Mouse (Mus musculus) telencephalon, adult 2 months (tissue): Measurements from ENCODE around the gene Tada3.
"Not testable (repeated sequence)": the region's sequence is repeated elsewhere in the genome, so short reads cannot be mapped to it uniquely, and the experiment has no call there.

ENCODE experiments used
- DNase-seq: peaks from one replicate; pipeline ENCODE4 v3.0.0-alpha.2; 2011; ENCODE audit warnings: low read depth, low spot score

The Tada3 gene

GRCm38 (mm10) chr6:113343177-113344092, 34.2 kb downstream of the Tada3 start, which contains the start of gene Camk1:
Gene Camk1, minus strand, starts transcription at chr6:113343984.
- DNase-seq, result peak; percentile 54

DNA sequence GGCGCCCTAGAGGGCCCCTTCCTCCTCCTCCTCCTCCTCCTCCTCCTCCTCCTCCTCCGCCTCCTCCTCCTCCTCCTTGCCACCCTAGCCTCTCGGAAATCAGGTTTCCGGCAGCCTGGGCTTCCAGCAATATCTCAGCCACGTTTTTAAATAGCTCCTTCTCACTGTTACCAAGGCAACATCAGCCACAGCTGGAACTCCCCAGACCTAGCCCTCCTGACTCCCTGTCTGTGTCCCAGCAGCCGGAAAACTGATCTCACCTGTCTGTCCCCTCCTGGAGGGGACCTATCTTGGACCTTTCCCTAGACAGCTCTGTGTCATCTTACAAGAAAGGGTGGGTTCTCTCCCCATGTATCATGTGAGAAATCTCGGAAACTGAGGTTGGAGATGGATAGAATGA, 35.4 kb downstream of the Tada3 start:
- peak; percentile 62 for DNase-seq

GRCm38 (mm10) chr6:113341574-113341973, 36.1 kb downstream of the Tada3 start:
- DNase-seq, result no peak

DNA sequence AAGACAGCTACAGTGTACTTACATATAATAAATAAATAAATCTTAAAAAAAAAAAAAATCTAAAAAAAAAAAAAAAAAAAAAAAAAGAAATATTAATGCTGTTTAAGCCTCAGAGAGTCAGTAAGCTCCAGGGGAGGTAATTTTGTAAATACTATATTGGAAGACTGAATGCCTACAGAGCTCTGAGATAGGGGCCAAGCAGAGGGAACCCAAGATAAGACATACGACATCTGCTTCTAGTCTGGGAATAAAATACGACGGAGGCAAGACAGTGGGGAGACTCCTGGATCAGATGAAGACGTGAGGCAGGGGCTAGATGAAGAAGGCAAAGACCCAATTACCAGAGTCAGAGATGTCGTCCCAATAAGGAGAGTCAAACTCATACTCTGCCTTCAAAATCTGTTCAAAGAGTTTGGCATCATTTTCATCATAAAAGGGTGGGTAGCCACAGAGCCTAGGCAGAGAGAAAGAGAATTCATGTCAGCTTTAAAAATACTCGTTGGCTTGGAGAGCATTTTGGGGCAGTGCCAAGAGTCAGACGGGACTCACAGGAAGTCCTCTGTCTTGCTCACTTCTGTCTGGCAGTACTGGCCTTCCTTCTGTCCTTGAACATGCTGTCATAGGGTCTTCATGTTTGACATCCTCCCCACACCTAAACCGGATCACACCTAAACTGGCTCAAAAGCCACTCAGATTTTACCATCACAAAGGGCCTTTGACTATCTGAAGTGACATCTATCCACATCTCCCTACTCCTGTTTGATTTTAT, 40.6 kb downstream of the Tada3 start:
- DNase-seq, result no peak

DNA sequence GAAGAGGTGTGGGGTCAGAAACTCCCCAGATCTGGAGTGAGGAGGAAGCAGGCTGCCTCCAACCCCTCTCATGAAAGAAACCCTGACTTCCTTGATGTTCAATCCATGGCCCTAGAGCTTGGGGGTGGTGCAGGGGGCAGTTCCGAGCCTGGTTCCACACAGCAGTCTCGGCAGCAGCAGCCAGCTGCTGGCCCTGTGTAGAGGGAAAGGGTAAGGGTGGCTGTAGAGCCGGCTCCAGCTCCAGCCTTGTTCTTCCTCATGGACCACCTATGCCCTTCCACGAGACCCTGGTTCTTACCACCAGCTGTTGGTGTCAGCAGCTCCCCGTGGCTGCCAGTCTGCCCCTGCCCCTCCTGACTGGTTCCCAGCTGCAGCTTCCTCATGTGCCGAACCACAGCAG, 43.5 kb downstream of the Tada3 start:
- DNase-seq, result no peak

- DNase-seq, result no peak
These were observed 44.3 kb downstream of the Tada3 start for GRCm38 (mm10) chr6:113333137-113333950.

DNA sequence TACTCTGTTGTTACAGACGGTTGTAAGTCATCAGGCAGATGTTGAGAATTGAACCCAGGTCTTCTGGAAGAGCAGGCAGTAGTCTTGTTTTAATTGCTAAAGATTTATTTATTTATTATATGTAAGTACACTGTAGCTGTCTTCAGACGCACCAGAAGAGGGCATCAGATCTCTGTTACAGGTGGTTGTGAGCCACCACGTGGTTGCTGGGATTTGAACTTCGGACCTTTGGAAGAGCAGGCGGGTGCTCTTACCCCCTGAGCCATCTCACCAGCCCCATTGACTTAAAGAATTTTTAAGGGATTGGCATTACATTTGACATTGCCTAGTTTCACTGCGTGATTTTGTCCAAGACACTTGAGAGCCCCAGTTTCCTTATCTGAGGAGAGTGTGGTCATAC, 44.9 kb downstream of the Tada3 start:
- DNase-seq, result not testable (repeated sequence)

- no peak for DNase-seq
These were observed 46.0 kb downstream of the Tada3 start for GRCm38 (mm10) chr6:113331721-113332120.

GRCm38 (mm10) chr6:113330547-113330946, 47.1 kb downstream of the Tada3 start:
- DNase-seq, result no peak

GRCm38 (mm10) chr6:113329396-113329795, 48.3 kb downstream of the Tada3 start:
- no peak for DNase-seq

DNA sequence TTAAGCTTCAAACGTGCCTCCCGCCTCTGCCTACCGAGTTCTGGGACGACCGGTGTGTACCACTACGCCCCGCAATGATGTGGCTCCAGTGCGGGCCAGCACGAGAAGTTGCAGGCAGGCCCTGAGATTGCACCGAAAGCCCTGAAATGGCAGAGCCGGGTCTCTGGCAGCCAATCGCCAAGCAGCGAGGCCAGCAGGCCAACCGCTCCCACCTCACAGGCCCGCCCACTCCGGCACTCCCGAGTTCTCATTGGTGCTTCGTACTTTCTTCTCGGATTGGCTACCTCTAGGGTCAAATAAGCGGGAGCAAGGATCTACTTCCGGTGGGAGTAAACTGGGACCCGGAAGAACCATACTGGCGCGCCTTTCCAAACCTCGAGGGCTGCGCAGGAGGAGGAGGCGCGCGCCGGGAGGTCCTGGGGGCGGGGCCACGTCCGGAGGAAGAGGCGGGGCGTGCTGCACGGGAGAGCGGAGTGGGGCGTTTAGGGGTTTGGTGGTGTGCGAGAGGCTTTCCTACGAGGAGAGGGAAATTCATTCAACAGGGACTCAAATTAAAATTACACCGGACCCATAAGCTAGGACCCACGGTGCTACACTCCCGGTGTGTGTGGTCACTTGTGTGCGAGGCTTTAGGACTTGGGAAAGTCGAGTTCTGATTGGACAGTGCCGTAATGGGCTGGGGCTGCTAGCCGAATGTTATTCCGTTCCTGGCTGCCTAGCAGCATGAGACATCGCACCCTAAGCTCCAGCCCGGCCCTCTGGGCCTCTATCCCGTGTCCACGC, 51.0 kb downstream of the Tada3 start, which contains the start of gene Ogg1:
Gene Ogg1 (plus strand): TSS at position 440 of the 783 bp plus-strand sequence.
- peak; percentile 99 for DNase-seq
